Mouse (Mus musculus) neural tube, embryonic 14.5 days (tissue): ENCODE measurements around the gene Baz2b. TPM values are rescaled to one million over a fixed set of nuclear protein-coding genes. Genes with fewer than 3 reads are reported as not detected.

Experiments
- ATAC-seq: fragments of 200-750 bp; cut with Nextera tagmentation; 2 replicates; pipeline ENCODE4 v1.8.0; 2017; ENCODE audit warnings: low read depth, mild to moderate bottlenecking, moderate TSS enrichment, moderate library complexity
- H3K27ac ChIP-seq: fragments of 300-500 bp; sonication (generic); 2 replicates; pipeline ENCODE4 v1.5.1; 2014; ENCODE audit warnings: low read depth, mild to moderate bottlenecking, control low read depth, low read length, moderate library complexity, mixed read lengths
- H3K27me3 ChIP-seq: fragments of 300-500 bp; sonication (generic); 2 replicates; pipeline ENCODE4 v1.6.1; 2014; ENCODE audit warnings: low read length; ENCODE audit not compliant: control insufficient read depth, insufficient read depth
- H3K36me3 ChIP-seq: fragments of 300-500 bp; sonication (generic); 2 replicates; pipeline ENCODE4 v1.6.1; 2014; ENCODE audit warnings: low read length, mixed read lengths; ENCODE audit not compliant: control insufficient read depth, insufficient read depth
- H3K4me1 ChIP-seq: fragments of 300-500 bp; sonication (generic); 2 replicates; pipeline ENCODE4 v1.6.1; 2014; ENCODE audit warnings: low read length; ENCODE audit not compliant: control insufficient read depth, insufficient read depth
- H3K4me2 ChIP-seq: fragments of 300-500 bp; sonication (generic); 2 replicates; pipeline ENCODE4 v1.6.1; 2014; ENCODE audit warnings: mild to moderate bottlenecking, low read depth, low read length, control low read depth
- H3K4me3 ChIP-seq: fragments of 300-500 bp; sonication (generic); 2 replicates; pipeline ENCODE4 v1.5.1; 2014; ENCODE audit warnings: low read depth, low read length, control low read depth, mixed read lengths
- H3K9ac ChIP-seq: fragments of 300-500 bp; sonication (generic); replicated peaks from 2 replicates; pipeline ENCODE4 v1.6.1; 2014; ENCODE audit warnings: low read depth, mild to moderate bottlenecking, control low read depth, low read length, mixed read lengths
- H3K9me3 ChIP-seq: fragments of 300-500 bp; sonication (generic); 2 replicates; pipeline ENCODE4 v1.6.1; 2016; ENCODE audit warnings: low read length; ENCODE audit not compliant: control insufficient read depth
- WGBS: fragments of 180-500 bp; shearing (Covaris S2); extraction: QIAGEN DNeasy Blood & Tissue Kit; methylation state at CpG from one replicate; pipeline ENCODE4 v1.1.7; 2014; 5-methylcytosine and 5-hydroxymethylcytosine counted together
- polyA plus RNA-seq: library from polyadenylated mRNA; unstranded; fragments of >200 nt; fragmentation: Nextera tagmentation; extraction: Ambion mirVana; gene quantifications from 2 replicates; pipeline ENCODE4 v1.2.1, GENCODE M21; 2014

Baz2b gene
- polyA plus RNA-seq, 1 experiment from 2014 or later = 85.3 TPM

- no peak overlapping the region for H3K27ac ChIP-seq
- H3K9me3 ChIP-seq = no peaks in the 10 kb centered on the region; the same call in 1 of the 2 replicates
- H3K36me3 ChIP-seq = no peaks in the 10 kb centered on the region
- no peaks in the 10 kb centered on the region; the same call in 1 of the 2 replicates for H3K4me1 ChIP-seq
- no peak overlapping the region for H3K9ac ChIP-seq
- ATAC-seq = no peak
- H3K4me3 ChIP-seq = no peak overlapping the region
- H3K4me2 ChIP-seq = no peak overlapping the region
- 92% methylated on average over 1 of the region's 1 CpGs for WGBS
- no peaks in the 10 kb centered on the region for H3K27me3 ChIP-seq
Measured at GRCm38 (mm10) chr2:60060185-60060775, 149.4 kb downstream of the Baz2b start.

GRCm38 (mm10) chr2:60059300-60059699 lies 150.3 kb downstream of the Baz2b start:
- H3K27me3 ChIP-seq = no peaks in the 10 kb centered on the region
- H3K4me1 ChIP-seq = no peaks in the 10 kb centered on the region; the same call in 1 of the 2 replicates
- H3K9ac ChIP-seq = no peak overlapping the region
- 95% methylated on average over 5 of the region's 5 CpGs for WGBS
- H3K4me2 ChIP-seq = no peak overlapping the region
- ATAC-seq = no peak
- H3K27ac ChIP-seq = no peak overlapping the region
- H3K9me3 ChIP-seq = no peaks in the 10 kb centered on the region; the same call in 1 of the 2 replicates
- H3K4me3 ChIP-seq = no peak overlapping the region
- no peaks in the 10 kb centered on the region for H3K36me3 ChIP-seq

DNA sequence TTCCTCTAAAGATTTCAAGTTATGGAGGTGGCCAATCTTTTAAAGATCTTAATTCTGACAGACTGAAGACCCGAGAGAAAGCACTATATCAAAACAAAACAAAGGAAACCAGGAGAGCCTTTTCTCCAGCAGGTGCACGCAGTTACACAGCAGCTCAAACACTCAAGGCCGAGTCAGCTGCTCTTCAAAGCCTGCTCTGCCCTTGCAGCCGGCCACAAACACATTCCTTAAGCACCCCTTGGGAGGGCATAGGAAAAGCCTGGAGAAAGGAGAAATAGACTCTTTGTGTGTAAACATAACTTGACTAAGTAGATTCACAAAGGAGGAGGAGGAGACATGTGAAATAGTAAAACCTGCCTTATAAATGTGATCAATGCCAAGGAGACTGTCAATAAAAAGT lies 153.6 kb downstream of the Baz2b start:
- H3K27me3 ChIP-seq = no peaks in the 10 kb centered on the region
- H3K9ac ChIP-seq = no peak overlapping the region
- no peaks in the 10 kb centered on the region for H3K9me3 ChIP-seq
- no peak overlapping the region for H3K4me3 ChIP-seq
- WGBS = 13% methylated on average over 4 of the region's 4 CpGs
- ATAC-seq = no peak
- no peak overlapping the region for H3K27ac ChIP-seq
- H3K4me2 ChIP-seq = no peak overlapping the region
- no peaks in the 10 kb centered on the region; the same call in none of the 2 replicates for H3K4me1 ChIP-seq
- no peaks in the 10 kb centered on the region for H3K36me3 ChIP-seq

GRCm38 (mm10) chr2:60054808-60055535 lies 154.7 kb downstream of the Baz2b start:
- H3K9ac ChIP-seq = no peak overlapping the region
- no peaks in the 10 kb centered on the region for H3K36me3 ChIP-seq
- H3K4me2 ChIP-seq = no peak overlapping the region
- no peak overlapping the region for H3K4me3 ChIP-seq
- no peak for ATAC-seq
- H3K27ac ChIP-seq = no peak overlapping the region
- WGBS = 74% methylated on average over 10 of the region's 10 CpGs
- no peaks in the 10 kb centered on the region; the same call in none of the 2 replicates for H3K4me1 ChIP-seq
- no peaks in the 10 kb centered on the region for H3K27me3 ChIP-seq
- H3K9me3 ChIP-seq = no peaks in the 10 kb centered on the region

- Histone ChIP-seq H3K36me3 (no peaks in the 10 kb centered on the region), H3K9ac (no peak overlapping the region), H3K27ac (peak overlapping the region; percentile 49; the same call in 1 of the 2 replicates), H3K4me2 (no peak overlapping the region), H3K4me3 (no peak overlapping the region), H3K9me3 (no peaks in the 10 kb centered on the region), H3K4me1 (no peaks in the 10 kb centered on the region; the same call in none of the 2 replicates), H3K27me3 (no peaks in the 10 kb centered on the region)
- 31% methylated on average over 11 of the region's 11 CpGs for WGBS
- ATAC-seq = peak; percentile 70
Measured at GRCm38 (mm10) chr2:60053222-60054010, 156.2 kb downstream of the Baz2b start.

GRCm38 (mm10) chr2:60050667-60051460 lies 158.8 kb downstream of the Baz2b start:
- ATAC-seq = no peak

DNA sequence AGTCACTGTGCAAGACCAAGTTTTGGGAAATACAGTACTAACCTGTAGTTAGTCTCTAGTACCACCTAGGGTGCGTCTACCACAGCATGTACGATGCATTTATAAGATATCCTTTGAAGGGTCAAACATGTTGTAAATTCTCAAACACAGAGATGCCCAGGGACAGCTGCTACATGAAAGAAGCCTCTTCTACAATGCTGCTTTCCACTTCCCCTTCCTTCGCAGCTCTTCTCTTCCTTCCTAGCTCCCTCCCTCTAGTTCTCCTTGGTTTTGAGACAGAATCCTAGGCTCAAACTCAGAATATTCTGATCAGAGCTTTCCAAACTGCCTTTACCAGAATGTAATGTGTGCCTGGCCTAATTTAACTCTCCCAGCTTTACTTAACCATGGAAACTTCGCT lies 159.8 kb downstream of the Baz2b start:
- no peak for ATAC-seq
- H3K4me1 ChIP-seq = peaks cover 3% of the 10 kb centered on the region; the same call in 1 of the 2 replicates

More at GRCm38 (mm10) chr2:60050667-60051460, 158.8 kb downstream of the Baz2b start:
- no peaks in the 10 kb centered on the region for H3K9me3 ChIP-seq
- H3K36me3 ChIP-seq = no peaks in the 10 kb centered on the region
- WGBS = 84% methylated on average over 9 of the region's 9 CpGs
- peaks cover 3% of the 10 kb centered on the region; the same call in 1 of the 2 replicates for H3K4me1 ChIP-seq
- no peak overlapping the region for H3K4me2 ChIP-seq
- no peaks in the 10 kb centered on the region for H3K27me3 ChIP-seq
- no peak overlapping the region for H3K4me3 ChIP-seq
- no peak overlapping the region for H3K9ac ChIP-seq
- no peak overlapping the region for H3K27ac ChIP-seq

GRCm38 (mm10) chr2:60049351-60049750 lies 160.3 kb downstream of the Baz2b start:
- ATAC-seq = no peak
- 96% methylated on average over 9 of the region's 9 CpGs for WGBS
- no peak overlapping the region for H3K27ac ChIP-seq
- H3K9ac ChIP-seq = no peak overlapping the region
- no peaks in the 10 kb centered on the region for H3K9me3 ChIP-seq
- no peaks in the 10 kb centered on the region for H3K27me3 ChIP-seq
- H3K4me3 ChIP-seq = no peak overlapping the region
- no peak overlapping the region for H3K4me2 ChIP-seq
- H3K36me3 ChIP-seq = no peaks in the 10 kb centered on the region
- peaks cover 3% of the 10 kb centered on the region; the same call in 1 of the 2 replicates for H3K4me1 ChIP-seq

More for the DNA sequence above, 159.8 kb downstream of the Baz2b start:
- no peak overlapping the region for H3K4me2 ChIP-seq
- no peaks in the 10 kb centered on the region for H3K27me3 ChIP-seq
- WGBS = 81% methylated on average over 4 of the region's 4 CpGs
- no peak overlapping the region for H3K9ac ChIP-seq
- no peak overlapping the region for H3K27ac ChIP-seq
- no peak overlapping the region for H3K4me3 ChIP-seq
- H3K9me3 ChIP-seq = no peaks in the 10 kb centered on the region
- H3K36me3 ChIP-seq = no peaks in the 10 kb centered on the region
